Mouse (Mus musculus) MEL (cell line): ENCODE data around the gene Hs6st1. TPM values are rescaled to one million over a fixed set of nuclear protein-coding genes. Genes with fewer than 3 reads are reported as not detected.

Source experiments
- DNase-seq: peaks from one replicate; pipeline ENCODE4 v3.0.0; 2011; ENCODE audit warnings: low read depth, low spot score
- H3K27ac ChIP-seq: 2 replicates; pipeline ENCODE4 v1.5.1; 2012; ENCODE audit warnings: low read depth, mild to moderate bottlenecking, control low read depth, low read length, moderate library complexity; ENCODE audit not compliant: control insufficient read depth
- H3K27me3 ChIP-seq, 2 experiments: fragments of 150-350 bp in 1 of 2; sonication (generic) in 1 of 2; 2 replicates each; pipeline ENCODE4 v1.6.1; 2012; ENCODE audit warnings: low read length in 2 of 2, mild to moderate bottlenecking in 2 of 2, improper control_type of control experiment in 1 of 2, moderate library complexity in 1 of 2; ENCODE audit not compliant: insufficient read depth in 2 of 2, control insufficient read depth in 1 of 2
- H3K36me3 ChIP-seq, 2 experiments: 2 replicates each; pipeline ENCODE4 v1.6.1; 2012 to 2014; ENCODE audit warnings: low read length in 2 of 2, improper control_type of control experiment in 1 of 2, inconsistent platforms in 1 of 2, mild to moderate bottlenecking in 1 of 2; ENCODE audit not compliant: insufficient read depth in 2 of 2, control insufficient read depth in 1 of 2
- H3K4me1 ChIP-seq, 2 experiments: fragments of 150-350 bp in 1 of 2; sonication (generic) in 1 of 2; 2 replicates each; pipeline ENCODE4 v1.6.1; 2012; ENCODE audit warnings: low read length in 2 of 2, improper control_type of control experiment in 1 of 2, mild to moderate bottlenecking in 1 of 2; ENCODE audit not compliant: insufficient read depth in 2 of 2, control insufficient read depth in 1 of 2
- H3K4me3 ChIP-seq, 2 experiments: fragments of 150-350 bp in 1 of 2; sonication (generic) in 1 of 2; 2 replicates each; pipeline ENCODE4 v1.5.1; 2012; ENCODE audit warnings: low read depth in 2 of 2, low read length in 2 of 2, mild to moderate bottlenecking in 2 of 2, moderate library complexity in 2 of 2, control low read depth in 1 of 2, improper control_type of control experiment in 1 of 2; ENCODE audit not compliant: control insufficient read depth in 1 of 2, insufficient read depth in 1 of 2
- H3K79me2 ChIP-seq: 2 replicates; pipeline ENCODE4 v1.6.1; 2012; ENCODE audit warnings: mild to moderate bottlenecking, low read length, moderate library complexity; ENCODE audit not compliant: control insufficient read depth, poor library complexity, insufficient read depth
- H3K9ac ChIP-seq: 2 replicates; pipeline ENCODE4 v1.6.1; 2012; ENCODE audit warnings: low read depth, mild to moderate bottlenecking, control low read depth, low read length, moderate library complexity; ENCODE audit not compliant: control insufficient read depth, poor library complexity, severe bottlenecking
- H3K9me3 ChIP-seq: fragments of 150-350 bp; sonication (generic); replicated peaks from 2 replicates; pipeline ENCODE4 v1.6.1; 2012; ENCODE audit warnings: mild to moderate bottlenecking, low read length, improper control_type of control experiment, moderate library complexity; ENCODE audit not compliant: insufficient read depth
- GATA1 ChIP-seq: IDR thresholded peaks from 2 replicates; pipeline ENCODE4 v1.6.1; 2011; ENCODE audit warnings: low read depth, low read length, improper control_type of control experiment
- JUND ChIP-seq: IDR thresholded peaks from 2 replicates; pipeline ENCODE4 v1.6.1; 2011; ENCODE audit warnings: low read depth, mild to moderate bottlenecking, improper control_type of control experiment, low read length
- KAT2A ChIP-seq: conservative IDR thresholded peaks from 2 replicates; pipeline ENCODE4 v1.6.1; 2012; ENCODE audit warnings: low read depth, low read length, improper control_type of control experiment, inconsistent platforms
- POLR2A ChIP-seq, 2 experiments: IDR thresholded peaks; 2 replicates each; pipeline ENCODE4 v1.6.1; 2011 to 2012; ENCODE audit warnings: low read length in 2 of 2, mild to moderate bottlenecking in 2 of 2, control low read depth in 1 of 2, improper control_type of control experiment in 1 of 2, low read depth in 1 of 2, moderate library complexity in 1 of 2; ENCODE audit not compliant: control insufficient read depth in 1 of 2, insufficient read depth in 1 of 2, poor library complexity in 1 of 2
- TAL1 ChIP-seq: IDR thresholded peaks from 2 replicates; pipeline ENCODE4 v1.6.1; 2012; ENCODE audit warnings: mild to moderate bottlenecking, inconsistent platforms, low read length, moderate library complexity, mixed read lengths
- USF1 ChIP-seq: IDR thresholded peaks from 2 replicates; pipeline ENCODE4 v1.6.1; 2014; ENCODE audit warnings: low read depth, mild to moderate bottlenecking, inconsistent platforms, low read length, improper control_type of control experiment, moderate library complexity
- USF2 ChIP-seq, 2 experiments: IDR thresholded peaks; 2 replicates each; pipeline ENCODE4 v1.6.1; 2011 to 2012; ENCODE audit warnings: improper control_type of control experiment in 2 of 2, low read length in 2 of 2, borderline replicate concordance in 1 of 2, inconsistent platforms in 1 of 2, low read depth in 1 of 2, mild to moderate bottlenecking in 1 of 2; ENCODE audit not compliant: insufficient read depth in 1 of 2
- ZC3H11A ChIP-seq: IDR thresholded peaks from 2 replicates; pipeline ENCODE4 v1.6.1; 2012; ENCODE audit warnings: low read depth, mild to moderate bottlenecking, inconsistent platforms, low read length, improper control_type of control experiment
- ZMIZ1 ChIP-seq: IDR thresholded peaks from 2 replicates; pipeline ENCODE4 v1.6.1; 2012; ENCODE audit warnings: low read depth, mild to moderate bottlenecking, inconsistent platforms, low read length, improper control_type of control experiment, moderate library complexity
- ZNF384 ChIP-seq: IDR thresholded peaks from 2 replicates; pipeline ENCODE4 v1.6.1; 2012; ENCODE audit warnings: low read depth, mild to moderate bottlenecking, inconsistent platforms, low read length, improper control_type of control experiment
- polyA plus RNA-seq, 2 experiments: library from polyadenylated mRNA; stranded (reverse) in 1 of 2; unstranded in 1 of 2; fragments of >175 nt in 1 of 2; fragments of >200 nt in 1 of 2; gene quantifications; 2 replicates each; pipeline versions ENCODE4 v1.2.1 to v1.2.4; 2012; ENCODE audit warnings: low replicate concordance in 2 of 2, low read depth in 1 of 2; ENCODE audit not compliant: insufficient read length in 2 of 2, insufficient read depth in 1 of 2, missing spikeins in 1 of 2
- total RNA-seq: library from RNA; depleted of rRNA; stranded (reverse); fragments of 300-350 nt; gene quantifications from 2 replicates; pipeline ENCODE4 v1.2.3, GENCODE M21; 2012

Hs6st1 gene
- total and polyA plus RNA-seq, 3 experiments = 33.0 to 52.0 (median 45.7) TPM

- peaks cover 25% of the 10 kb centered on the region for H3K79me2 ChIP-seq
- no peak for TF ChIP-seq KAT2A
- TF ChIP-seq POLR2A (IDR thresholded peaks at IDR 0.05; ENCODE audit: control insufficient read depth in 1 of 2, insufficient read depth in 1 of 2, low read depth in 1 of 2, low read length in 2 of 2, poor library complexity in 1 of 2) = 0 out of 4 replicates have a peak, but pooled peaks of 1 of the 2 experiments have one; percentile 23
- no peak for TF ChIP-seq USF2 (IDR thresholded peaks at IDR 0.05; ENCODE audit: borderline replicate concordance in 1 of 2, insufficient read depth in 1 of 2, low read depth in 1 of 2, low read length in 2 of 2)
- TF ChIP-seq TAL1 = no peak
- TF ChIP-seq GATA1 = no peak
- TF ChIP-seq ZC3H11A = no peak
- H3K4me3 ChIP-seq = peak overlapping the region; percentile 52 to 56
- no peaks in the 10 kb centered on the region for H3K9me3 ChIP-seq
- peak overlapping the region; percentile 73 for H3K9ac ChIP-seq
- peak overlapping the region; percentile 81 for H3K27ac ChIP-seq
- no peaks in the 10 kb centered on the region for H3K27me3 ChIP-seq
- peaks cover 3 to 37% of the 10 kb centered on the region in 2 experiments; a peak in 3 of 4 replicates for H3K4me1 ChIP-seq
- peaks cover 0 to 9% of the 10 kb centered on the region in 2 experiments; a peak in 1 of 4 replicates for H3K36me3 ChIP-seq
- peak; percentile 70 for DNase-seq
These were observed 2.4 kb upstream of the Hs6st1 start for GRCm38 (mm10) chr1:36065761-36066150.

GRCm38 (mm10) chr1:36066216-36066980, 1.8 kb upstream of the Hs6st1 start:
- peaks cover 3 to 37% of the 10 kb centered on the region in 2 experiments; a peak in 3 of 4 replicates for H3K4me1 ChIP-seq
- H3K9ac ChIP-seq = peak overlapping the region; percentile 73
- peak overlapping the region; percentile 81 for H3K27ac ChIP-seq

GRCm38 (mm10) chr1:36067201-36067600, 999 bp upstream of the Hs6st1 start:
- no peak overlapping the region for H3K27ac ChIP-seq
- no peak for DNase-seq
- H3K4me3 ChIP-seq = peak overlapping the region in 1 of 2 experiments; percentile 79; a peak in 2 of 4 replicates
- H3K36me3 ChIP-seq = peaks cover 0 to 18% of the 10 kb centered on the region in 2 experiments; a peak in 2 of 4 replicates
- peaks cover 6 to 38% of the 10 kb centered on the region in 2 experiments for H3K4me1 ChIP-seq
- TF ChIP-seq ZNF384 (peak; percentile 23; the same call in 1 of the 2 replicates), ZMIZ1 (no peak)
- peaks cover 40% of the 10 kb centered on the region for H3K79me2 ChIP-seq
- H3K9ac ChIP-seq = peak overlapping the region; percentile 69
- no peaks in the 10 kb centered on the region for H3K9me3 ChIP-seq
- no peaks in the 10 kb centered on the region for H3K27me3 ChIP-seq

More at GRCm38 (mm10) chr1:36066216-36066980, 1.8 kb upstream of the Hs6st1 start:
- H3K36me3 ChIP-seq = peaks cover 0 to 10% of the 10 kb centered on the region in 2 experiments; a peak in 2 of 4 replicates
- no peaks in the 10 kb centered on the region for H3K27me3 ChIP-seq
- peaks cover 32% of the 10 kb centered on the region for H3K79me2 ChIP-seq
- no peak for TF ChIP-seq USF1
- 0 out of 2 replicates have a peak, but pooled peaks have one; percentile 71 for TF ChIP-seq JUND
- peak overlapping the region; percentile 52 to 56 for H3K4me3 ChIP-seq
- DNase-seq = peak; percentile 45
- H3K9me3 ChIP-seq = no peaks in the 10 kb centered on the region
